Mouse (Mus musculus) lung, postnatal 4 days (tissue): ENCODE measurements around the gene Opn3.

Experiments
- DNase-seq, 2 experiments: peaks; one replicate each; pipeline ENCODE4 v3.0.0; 2021

Gene Opn3

DNA sequence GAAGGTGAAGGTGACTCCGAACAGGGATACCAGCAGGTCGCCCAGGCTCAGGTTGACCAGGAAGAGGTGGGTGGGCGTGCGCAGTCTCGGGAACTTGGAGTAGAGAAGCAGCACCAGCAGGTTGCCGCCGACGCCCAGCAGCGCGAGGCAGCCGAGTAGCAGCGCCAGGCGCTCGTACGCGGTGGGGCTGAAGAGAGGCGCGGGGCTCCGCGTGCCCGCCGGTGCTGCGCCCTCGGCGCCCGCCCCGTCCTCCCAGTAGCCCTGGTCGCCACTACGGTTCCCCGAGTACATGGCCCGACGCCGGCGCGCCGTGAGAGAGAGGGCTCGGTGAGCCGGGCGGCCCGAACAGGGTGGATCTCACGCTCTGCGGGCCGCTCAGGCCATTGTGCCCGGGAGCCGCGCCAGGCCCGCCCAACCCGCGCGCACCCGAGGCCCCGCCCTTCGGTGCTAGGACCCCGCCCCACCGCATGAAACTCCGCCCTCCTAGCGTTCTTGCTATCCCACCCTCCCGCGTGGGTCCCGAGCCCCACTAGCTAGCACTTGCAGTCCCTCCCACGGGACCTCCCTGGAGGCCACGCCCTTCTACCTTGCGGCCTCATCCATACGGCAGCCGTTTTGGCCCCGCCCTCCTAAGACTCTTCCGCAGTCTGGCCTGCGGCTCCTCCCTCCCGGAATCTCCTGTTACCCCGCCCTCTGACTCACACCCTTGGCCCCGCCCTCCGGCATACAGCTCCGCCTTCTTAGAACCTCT is at the start of gene Opn3, which contains the start of gene Chml:
Opn3 (minus strand) TSS at position 531 of the 751 bp plus-strand sequence.
Chml (minus strand) TSS at position 656 of the 751 bp plus-strand sequence.
- DNase-seq: peak; percentile 99

DNA sequence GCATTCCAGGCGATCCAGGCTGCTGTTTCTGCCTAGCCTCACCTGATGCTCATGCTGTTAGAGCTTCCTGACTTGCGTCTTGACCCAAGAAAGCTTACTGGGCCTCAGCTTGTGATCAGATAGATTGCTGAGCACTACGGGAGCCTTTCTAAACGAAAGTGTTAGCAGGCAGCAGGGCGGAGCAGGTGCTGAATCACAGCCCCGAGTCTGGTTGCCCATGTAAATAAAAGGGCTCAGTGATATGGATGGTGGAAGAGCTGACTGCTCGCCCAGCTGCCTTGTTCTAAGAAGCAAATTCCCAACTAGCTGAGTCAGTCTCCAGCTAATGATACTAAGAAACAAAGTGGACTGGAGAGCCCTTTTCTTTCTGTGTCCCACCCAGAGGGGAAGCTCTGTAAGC is 33.2 kb upstream of the Opn3 start:
- no peak for DNase-seq

DNA sequence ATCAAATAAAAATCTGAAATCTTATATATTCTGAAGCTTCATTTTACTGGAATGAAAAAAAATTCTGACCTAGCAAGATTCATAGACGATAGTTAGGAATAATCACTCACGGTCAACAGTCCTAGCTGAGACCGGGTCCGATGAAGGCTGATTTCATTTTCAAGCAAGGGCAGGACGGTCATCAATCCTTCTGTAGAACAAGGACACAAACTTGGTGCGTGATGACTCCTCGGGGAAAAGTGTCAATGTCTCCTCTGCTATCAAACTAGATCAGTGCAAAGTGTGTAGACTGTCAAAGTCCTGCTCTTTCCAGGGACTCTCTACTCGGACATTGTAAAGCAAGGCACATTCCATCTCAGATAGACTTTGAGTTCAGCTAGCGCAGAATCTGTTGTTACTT is 24.3 kb upstream of the Opn3 start:
- DNase-seq: no peak

GRCm38 (mm10) chr1:175712338-175712909 is 19.8 kb upstream of the Opn3 start:
- peak; percentile 20 to 59 for DNase-seq

DNA sequence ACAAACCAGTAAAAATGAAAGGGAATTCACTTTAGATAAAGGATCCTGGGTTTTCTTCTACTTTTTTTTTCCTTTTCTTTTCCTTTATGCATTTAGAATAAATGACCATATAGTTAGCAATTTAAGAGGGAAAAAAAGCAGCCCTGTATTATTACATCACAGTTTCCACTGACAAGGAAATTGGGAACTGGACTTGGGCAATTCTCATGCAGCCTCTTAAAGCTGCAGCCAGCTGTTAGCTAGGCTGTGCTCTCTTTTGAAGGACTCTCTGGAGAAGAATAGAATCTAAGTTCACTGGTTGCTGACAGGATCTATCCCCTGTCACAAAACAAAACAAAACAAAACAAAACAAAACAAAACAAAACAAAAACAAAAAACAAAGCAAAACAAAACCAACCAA is 15.4 kb upstream of the Opn3 start:
- peak in 1 of 2 experiments; percentile 42 for DNase-seq

- DNase-seq: no peak
These were observed 15.0 kb upstream of the Opn3 start for GRCm38 (mm10) chr1:175707599-175707998.

GRCm38 (mm10) chr1:175701145-175701544 is 8.6 kb upstream of the Opn3 start:
- no peak for DNase-seq

DNA sequence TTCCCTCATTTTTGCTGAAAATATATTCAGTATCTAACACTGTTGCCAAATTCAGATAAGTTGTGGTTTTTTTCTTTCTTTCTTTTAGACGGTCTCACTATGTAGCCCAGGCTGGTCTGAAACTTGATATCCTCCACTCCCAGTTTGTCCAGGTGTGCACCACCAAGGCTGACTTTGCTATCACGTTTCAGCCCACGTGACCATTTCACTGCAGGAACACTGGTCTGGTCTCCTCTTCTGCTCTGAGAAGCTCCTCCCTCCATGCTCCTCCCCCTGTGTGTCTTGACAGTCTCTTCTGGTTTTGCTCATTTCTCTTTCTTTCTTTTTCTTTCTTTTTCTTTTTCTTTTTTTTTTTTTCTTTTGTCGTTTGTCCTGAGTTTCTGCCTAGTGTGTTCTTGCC is 7.2 kb upstream of the Opn3 start:
- no peak for DNase-seq

DNA sequence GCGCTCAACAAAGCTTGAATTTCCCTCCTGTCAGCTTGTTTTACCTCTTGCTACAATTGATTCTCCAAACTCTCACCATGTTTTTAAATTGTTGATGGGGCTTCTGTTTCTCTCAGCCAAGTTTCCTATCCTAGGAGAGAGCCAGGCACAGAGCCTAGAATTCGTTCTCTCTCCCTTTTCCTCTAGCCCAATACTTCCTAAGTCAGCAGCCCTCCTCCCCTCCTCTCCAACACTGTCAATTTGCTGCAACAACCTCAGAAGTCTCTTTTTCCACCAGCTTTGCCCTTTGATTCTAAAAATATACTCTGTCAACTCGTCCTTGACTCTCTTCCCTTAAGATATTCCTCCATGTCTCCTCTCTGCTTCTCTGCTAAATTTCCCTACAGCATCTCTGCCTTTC is 6.8 kb upstream of the Opn3 start:
- DNase-seq: no peak

DNA sequence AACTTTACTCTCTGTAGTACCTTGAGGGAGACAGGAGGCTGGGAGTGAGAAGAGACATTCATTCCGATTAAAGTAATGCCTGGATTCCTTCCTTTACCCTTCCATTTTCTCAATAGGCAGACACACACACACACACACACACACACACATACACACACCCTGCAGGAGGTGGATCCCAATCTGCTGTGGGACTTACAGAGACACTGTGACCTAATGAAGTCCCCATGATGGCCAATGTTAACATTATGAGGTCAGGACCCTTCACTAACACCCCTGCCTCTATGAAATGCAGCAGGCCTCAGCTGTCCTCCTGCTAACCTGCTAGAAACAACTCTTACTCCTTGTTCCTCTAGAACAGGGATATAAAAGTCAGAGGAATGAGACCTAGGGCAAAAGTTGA is 5.7 kb upstream of the Opn3 start, which contains the start of gene Wdr64:
Wdr64 (plus strand) TSS at position 301 of the 400 bp plus-strand sequence.
- no peak for DNase-seq

DNA sequence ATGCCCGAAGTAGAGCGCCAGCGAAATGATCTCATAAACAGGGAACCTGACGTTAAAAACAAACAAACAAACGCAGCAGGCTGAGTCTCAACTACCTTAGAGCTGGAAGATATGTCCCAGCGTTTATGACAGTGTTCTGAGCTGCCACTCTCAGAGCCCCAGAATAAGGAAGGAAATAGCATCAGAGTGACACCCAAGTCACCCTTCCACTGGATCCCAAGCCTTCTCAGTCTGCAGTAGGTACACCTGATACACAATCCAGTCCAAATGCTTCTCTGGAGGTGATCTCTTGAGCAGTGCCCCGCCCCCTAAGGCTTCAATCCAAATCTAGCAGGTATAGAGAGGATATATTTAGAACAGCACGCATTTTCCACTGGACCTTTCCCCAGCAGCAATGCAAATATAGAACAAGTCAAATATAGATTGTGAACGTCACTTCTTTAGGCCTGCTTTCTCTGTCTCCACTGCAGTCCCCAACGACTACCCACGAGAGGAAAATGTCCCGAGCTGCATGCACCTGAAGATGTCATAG is 919 bp upstream of the Opn3 start:
- DNase-seq: peak in 1 of 2 experiments; percentile 17

GRCm38 (mm10) chr1:175692997-175693361 is 403 bp upstream of the Opn3 start:
- DNase-seq: no peak

DNA sequence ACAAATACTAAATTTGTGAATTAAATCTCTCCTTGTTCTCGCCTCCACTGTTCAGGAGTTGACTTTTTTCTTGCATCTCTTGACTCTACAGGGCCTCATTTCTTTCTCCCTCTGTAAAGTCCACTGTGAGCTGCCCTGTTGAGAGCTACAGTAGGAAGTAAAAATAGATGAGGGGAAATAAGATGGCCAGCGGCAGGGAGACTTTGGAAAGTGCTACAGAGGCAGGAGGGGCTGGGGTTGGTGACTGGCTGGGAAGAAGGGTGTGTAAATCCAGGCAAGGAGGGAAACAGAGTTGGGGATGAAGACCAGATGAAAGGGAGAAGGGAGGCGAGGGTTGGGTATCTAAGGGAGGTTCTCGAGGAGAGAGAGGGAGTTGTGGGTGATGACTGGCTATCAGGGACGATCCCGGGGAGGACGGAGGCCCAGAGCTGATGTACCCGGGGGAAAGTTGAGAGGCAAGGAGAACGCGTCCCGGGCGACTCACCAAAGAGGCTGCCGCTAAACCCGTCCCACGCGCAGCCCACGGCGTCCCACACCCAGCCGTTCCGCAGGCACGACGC is 810 bp downstream of the Opn3 start:
- peak in 1 of 2 experiments; percentile 17 for DNase-seq

DNA sequence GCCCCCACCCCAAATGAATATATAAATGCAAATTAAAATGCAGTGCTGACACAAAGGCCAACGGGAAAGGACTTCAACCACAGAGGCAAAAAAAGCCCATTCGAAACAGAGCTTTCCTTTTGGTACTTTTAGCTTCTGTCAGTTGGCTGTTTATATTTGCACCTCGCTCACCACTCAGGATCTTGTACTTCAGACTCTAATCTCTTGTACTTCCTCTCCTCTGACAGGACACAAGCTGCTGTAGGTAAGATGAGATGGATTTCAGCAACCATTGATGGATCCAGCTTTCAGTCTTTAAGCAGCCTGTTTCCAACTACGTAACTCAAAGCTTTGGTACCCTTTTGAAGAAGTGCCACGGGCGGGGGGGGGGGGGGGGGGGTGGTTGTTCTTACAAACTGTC is 11.6 kb downstream of the Opn3 start:
- DNase-seq: no peak

DNA sequence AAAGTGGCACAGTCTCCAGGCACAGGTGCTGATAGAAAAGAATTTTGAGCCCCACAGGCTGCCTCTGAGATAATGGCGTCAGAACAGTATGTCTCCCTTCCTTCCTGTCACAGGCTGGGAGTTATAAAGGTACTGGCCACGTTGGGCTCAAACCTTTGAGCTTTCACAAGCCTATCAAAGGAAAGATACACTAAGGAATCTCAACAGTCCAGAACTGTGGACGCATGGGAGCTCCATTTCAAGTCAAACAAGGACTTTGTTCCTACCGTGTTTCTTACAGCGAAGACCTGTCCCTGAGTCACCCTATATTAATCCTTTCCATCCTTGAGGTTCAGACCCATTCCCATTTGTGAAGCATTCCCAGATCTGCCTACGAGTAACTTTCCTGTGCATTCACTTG is 15.1 kb downstream of the Opn3 start:
- DNase-seq: no peak

GRCm38 (mm10) chr1:175675116-175675515 is 17.5 kb downstream of the Opn3 start:
- no peak for DNase-seq

DNA sequence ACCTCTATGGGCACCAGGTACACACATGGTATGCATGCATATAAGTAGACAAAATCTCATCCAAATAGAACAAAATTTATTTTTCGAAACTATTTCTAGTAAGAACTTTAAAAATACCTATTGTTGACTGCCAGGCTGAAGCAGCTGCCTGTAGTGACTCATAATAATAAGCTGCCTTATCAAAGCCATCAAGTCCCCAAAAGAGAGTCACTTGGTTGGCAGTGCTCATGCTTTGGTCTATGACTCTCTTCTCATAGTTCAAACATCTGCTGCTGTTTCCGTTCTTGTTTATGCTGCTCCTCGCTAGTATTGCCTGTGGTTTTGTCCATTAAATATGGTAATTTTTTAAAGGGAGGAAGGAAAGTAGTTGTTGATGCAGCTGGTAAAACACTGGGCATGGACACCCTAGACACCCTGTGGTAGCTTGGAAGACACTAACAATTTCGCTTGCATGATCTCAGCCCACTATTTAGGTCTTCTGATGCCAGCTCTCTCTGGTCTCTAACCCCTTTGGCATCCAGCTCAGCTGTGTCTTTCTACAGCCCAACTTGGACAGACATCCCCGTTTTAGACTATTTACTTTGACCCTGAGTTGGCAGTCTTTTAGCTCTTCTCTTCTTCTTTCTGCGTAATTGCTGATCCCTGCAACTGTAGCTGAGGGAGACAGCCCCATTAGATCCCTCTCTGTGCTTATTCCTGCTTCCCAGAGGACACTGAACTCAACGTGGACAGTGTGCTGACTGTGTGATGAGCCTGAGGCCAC is 18.8 kb downstream of the Opn3 start:
- no peak for DNase-seq

GRCm38 (mm10) chr1:175671626-175672025 is 20.9 kb downstream of the Opn3 start:
- DNase-seq: no peak

DNA sequence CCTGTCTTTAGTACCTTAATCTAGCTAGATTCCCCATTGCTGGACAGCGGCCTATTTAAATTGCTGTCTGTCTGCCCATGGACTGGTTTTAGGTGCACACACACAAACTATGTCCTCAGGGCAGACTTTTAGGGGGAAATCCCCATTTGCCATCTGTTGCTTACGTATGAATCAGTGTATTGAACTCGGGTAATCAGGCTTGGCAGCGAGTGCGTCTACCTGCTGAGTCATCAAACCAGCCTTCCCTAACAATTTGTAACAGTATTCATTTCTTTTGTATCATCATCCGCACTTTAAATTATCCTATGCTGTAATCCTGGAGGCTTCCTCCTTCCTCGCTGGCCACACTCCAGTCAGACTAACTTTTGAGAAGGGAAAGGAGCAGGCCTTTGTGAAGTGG is 22.5 kb downstream of the Opn3 start:
- no peak for DNase-seq

DNA sequence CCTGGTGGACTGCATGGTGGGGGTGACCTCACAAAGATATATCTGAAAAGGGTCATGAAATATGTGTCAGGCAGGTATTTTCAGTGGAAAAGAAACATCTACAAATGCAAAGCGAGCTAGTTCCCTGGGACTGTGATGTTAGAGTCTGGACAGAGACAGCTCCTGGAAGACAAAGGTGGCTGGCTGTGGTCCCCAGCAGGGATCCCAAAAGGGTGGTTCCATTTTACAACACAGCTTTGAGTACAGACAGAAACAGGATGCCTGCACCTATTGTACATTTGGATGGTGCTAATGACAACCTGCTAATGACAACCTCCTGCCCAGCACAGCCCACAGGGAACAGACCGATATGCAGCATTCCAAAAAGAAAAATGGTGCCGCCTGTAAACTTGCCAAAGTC is 23.1 kb downstream of the Opn3 start:
- no peak for DNase-seq

GRCm38 (mm10) chr1:175668666-175669405 is 23.7 kb downstream of the Opn3 start:
- DNase-seq: peak in 1 of 2 experiments; percentile 18

DNA sequence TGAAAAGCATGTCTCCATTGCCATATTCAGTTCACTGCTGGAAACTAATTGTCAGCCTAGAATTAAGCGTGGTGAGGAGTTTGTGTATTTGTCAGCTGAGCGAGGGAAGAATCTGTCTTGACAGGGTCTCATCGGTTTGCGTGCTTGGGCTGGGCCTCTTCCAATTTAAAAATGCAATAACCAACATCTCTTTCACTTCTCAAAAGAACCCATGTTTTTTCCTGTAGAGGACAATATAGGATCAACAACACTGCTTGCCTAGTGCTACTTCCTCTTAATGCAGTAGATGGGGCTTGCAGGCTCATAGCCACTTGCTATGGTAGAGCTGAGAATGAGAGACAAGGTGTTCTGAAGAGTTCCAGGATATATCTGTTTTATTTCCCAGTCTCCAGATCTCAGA is 32.7 kb downstream of the Opn3 start:
- DNase-seq: no peak

GRCm38 (mm10) chr1:175648615-175649014 is 44.0 kb downstream of the Opn3 start:
- DNase-seq: no peak
